Mouse (Mus musculus): ENCODE measurements at regions not wholly inside any gene's neighbourhood (a gene's known extent, or its start where the extent isn't known, plus 50 kb on each side); places are given as distances from the start of the nearest gene placed in this dataset.

- WGBS = 92% methylated on average over 3 of the region's 3 CpGs
- H3K9ac ChIP-seq (ENCODE audit: low read length) = no peak overlapping the region
- no peak overlapping the region for H3K27ac ChIP-seq (ENCODE audit: low read length)
- no peak overlapping the region for H3K4me2 ChIP-seq (ENCODE audit: low read depth, low read length)
- H3K27me3 ChIP-seq (ENCODE audit: control insufficient read depth, insufficient read depth, low read length) = no peaks in the 10 kb centered on the region
- no peaks in the 10 kb centered on the region for H3K9me3 ChIP-seq (replicated peaks; ENCODE audit: control insufficient read depth, low read length)
- no peak for ATAC-seq (replicated peaks; ENCODE audit: extremely low read depth, insufficient read depth, low FRiP score)
- no peak overlapping the region for H3K4me3 ChIP-seq (ENCODE audit: low read length)
- no peaks in the 10 kb centered on the region for H3K4me1 ChIP-seq (ENCODE audit: control insufficient read depth, insufficient read depth, low read length)
- no peaks in the 10 kb centered on the region for H3K36me3 ChIP-seq (ENCODE audit: control insufficient read depth, insufficient read depth)
Observed at GRCm38 (mm10) chr19:15851622-15852021, 95.5 kb downstream of the Psat1 start.

- Histone ChIP-seq H3K4me3 (ENCODE audit: low read length) (no peak overlapping the region), H3K36me3 (ENCODE audit: control insufficient read depth, insufficient read depth) (no peaks in the 10 kb centered on the region), H3K9me3 (replicated peaks; ENCODE audit: control insufficient read depth, low read length) (no peaks in the 10 kb centered on the region), H3K4me1 (ENCODE audit: control insufficient read depth, insufficient read depth, low read length) (no peaks in the 10 kb centered on the region), H3K9ac (ENCODE audit: low read length) (no peak overlapping the region), H3K4me2 (ENCODE audit: low read depth, low read length) (no peak overlapping the region), H3K27ac (ENCODE audit: low read length) (no peak overlapping the region), H3K27me3 (ENCODE audit: control insufficient read depth, insufficient read depth, low read length) (no peaks in the 10 kb centered on the region)
- 52% methylated on average over 2 of the region's 2 CpGs for WGBS
- ATAC-seq (replicated peaks; ENCODE audit: extremely low read depth, insufficient read depth, low FRiP score) = no peak
Observed at GRCm38 (mm10) chr19:15850722-15851121, 96.4 kb downstream of the Psat1 start.

- 80% methylated on average over 4 of the region's 4 CpGs for WGBS
- no peaks in the 10 kb centered on the region for H3K9me3 ChIP-seq (replicated peaks; ENCODE audit: control insufficient read depth, low read length)
- H3K36me3 ChIP-seq (ENCODE audit: control insufficient read depth, insufficient read depth) = no peaks in the 10 kb centered on the region
- no peak overlapping the region for H3K27ac ChIP-seq (ENCODE audit: low read length)
- no peaks in the 10 kb centered on the region for H3K4me1 ChIP-seq (ENCODE audit: control insufficient read depth, insufficient read depth, low read length)
- no peak overlapping the region for H3K9ac ChIP-seq (ENCODE audit: low read length)
- no peak overlapping the region for H3K4me2 ChIP-seq (ENCODE audit: low read depth, low read length)
- no peaks in the 10 kb centered on the region for H3K27me3 ChIP-seq (ENCODE audit: control insufficient read depth, insufficient read depth, low read length)
- H3K4me3 ChIP-seq (ENCODE audit: low read length) = no peak overlapping the region
- ATAC-seq (replicated peaks; ENCODE audit: extremely low read depth, insufficient read depth, low FRiP score) = no peak
Observed at GRCm38 (mm10) chr19:15849235-15849634, 97.9 kb downstream of the Psat1 start.

- Histone ChIP-seq H3K4me2 (ENCODE audit: low read depth, low read length) (no peak overlapping the region), H3K36me3 (ENCODE audit: control insufficient read depth, insufficient read depth) (no peaks in the 10 kb centered on the region), H3K9me3 (replicated peaks; ENCODE audit: control insufficient read depth, low read length) (no peaks in the 10 kb centered on the region), H3K9ac (ENCODE audit: low read length) (no peak overlapping the region), H3K4me3 (ENCODE audit: low read length) (no peak overlapping the region), H3K27ac (ENCODE audit: low read length) (no peak overlapping the region), H3K27me3 (ENCODE audit: control insufficient read depth, insufficient read depth, low read length) (no peaks in the 10 kb centered on the region), H3K4me1 (ENCODE audit: control insufficient read depth, insufficient read depth, low read length) (peaks cover 6% of the 10 kb centered on the region; the same call in 1 of the 2 replicates)
- WGBS = 43% methylated on average over 5 of the region's 5 CpGs
- ATAC-seq (replicated peaks; ENCODE audit: extremely low read depth, insufficient read depth, low FRiP score) = no peak
Observed at GRCm38 (mm10) chr19:15838327-15838726, 108.8 kb downstream of the Psat1 start.

- Histone ChIP-seq H3K36me3 (ENCODE audit: control insufficient read depth, insufficient read depth) (no peaks in the 10 kb centered on the region), H3K9me3 (replicated peaks; ENCODE audit: control insufficient read depth, low read length) (no peaks in the 10 kb centered on the region), H3K4me1 (ENCODE audit: control insufficient read depth, insufficient read depth, low read length) (peaks cover 6% of the 10 kb centered on the region; the same call in 1 of the 2 replicates), H3K9ac (ENCODE audit: low read length) (no peak overlapping the region), H3K27ac (ENCODE audit: low read length) (no peak overlapping the region), H3K4me2 (ENCODE audit: low read depth, low read length) (no peak overlapping the region), H3K4me3 (ENCODE audit: low read length) (no peak overlapping the region), H3K27me3 (ENCODE audit: control insufficient read depth, insufficient read depth, low read length) (no peaks in the 10 kb centered on the region)
- 24% methylated on average over 1 of the region's 1 CpGs for WGBS
- ATAC-seq (replicated peaks; ENCODE audit: extremely low read depth, insufficient read depth, low FRiP score) = peak; percentile 63; the same call in 1 of the 2 replicates
Observed at GRCm38 (mm10) chr19:15837715-15838175, 109.4 kb downstream of the Psat1 start.

GRCm38 (mm10) chr19:15836956-15837714 lies 110.0 kb downstream of the Psat1 start:
- 0 out of 2 replicates have a peak overlapping the region, but pooled peaks have one; percentile 17 for H3K4me2 ChIP-seq (ENCODE audit: low read depth, low read length)
- H3K9ac ChIP-seq (ENCODE audit: low read length) = no peak overlapping the region
- H3K27me3 ChIP-seq (ENCODE audit: control insufficient read depth, insufficient read depth, low read length) = no peaks in the 10 kb centered on the region
- no peaks in the 10 kb centered on the region for H3K9me3 ChIP-seq (replicated peaks; ENCODE audit: control insufficient read depth, low read length)
- peaks cover 6% of the 10 kb centered on the region; the same call in 1 of the 2 replicates for H3K4me1 ChIP-seq (ENCODE audit: control insufficient read depth, insufficient read depth, low read length)
- H3K4me3 ChIP-seq (ENCODE audit: low read length) = no peak overlapping the region
- no peak overlapping the region for H3K27ac ChIP-seq (ENCODE audit: low read length)
- WGBS = 18% methylated on average over 7 of the region's 7 CpGs
- no peaks in the 10 kb centered on the region for H3K36me3 ChIP-seq (ENCODE audit: control insufficient read depth, insufficient read depth)
- ATAC-seq (replicated peaks; ENCODE audit: extremely low read depth, insufficient read depth, low FRiP score) = no peak; the same call in 1 of the 2 replicates

GRCm38 (mm10) chr19:15836201-15836955 lies 110.8 kb downstream of the Psat1 start:
- no peaks in the 10 kb centered on the region for H3K9me3 ChIP-seq (replicated peaks; ENCODE audit: control insufficient read depth, low read length)
- peaks cover 6% of the 10 kb centered on the region; the same call in 1 of the 2 replicates for H3K4me1 ChIP-seq (ENCODE audit: control insufficient read depth, insufficient read depth, low read length)
- H3K36me3 ChIP-seq (ENCODE audit: control insufficient read depth, insufficient read depth) = no peaks in the 10 kb centered on the region
- no peak overlapping the region for H3K4me2 ChIP-seq (ENCODE audit: low read depth, low read length)
- no peaks in the 10 kb centered on the region for H3K27me3 ChIP-seq (ENCODE audit: control insufficient read depth, insufficient read depth, low read length)
- H3K4me3 ChIP-seq (ENCODE audit: low read length) = no peak overlapping the region
- ATAC-seq (replicated peaks; ENCODE audit: extremely low read depth, insufficient read depth, low FRiP score) = 0 out of 2 replicates have a peak, but pooled peaks have one; percentile 10
- H3K27ac ChIP-seq (ENCODE audit: low read length) = no peak overlapping the region; the same call in 1 of the 2 replicates
- H3K9ac ChIP-seq (ENCODE audit: low read length) = no peak overlapping the region
- WGBS = 53% methylated on average over 7 of the region's 7 CpGs

- Histone ChIP-seq H3K36me3 (ENCODE audit: control insufficient read depth, insufficient read depth) (no peaks in the 10 kb centered on the region), H3K27ac (ENCODE audit: low read length) (no peak overlapping the region)
- peak; percentile 60 for ATAC-seq (replicated peaks; ENCODE audit: extremely low read depth, insufficient read depth, low FRiP score)
Observed at GRCm38 (mm10) chr19:15830385-15830784, 116.8 kb downstream of the Psat1 start.

GRCm38 (mm10) chr19:15829158-15829557 lies 118.0 kb downstream of the Psat1 start:
- Histone ChIP-seq H3K9me3 (replicated peaks; ENCODE audit: control insufficient read depth, low read length) (no peaks in the 10 kb centered on the region), H3K36me3 (ENCODE audit: control insufficient read depth, insufficient read depth) (no peaks in the 10 kb centered on the region), H3K27me3 (ENCODE audit: control insufficient read depth, insufficient read depth, low read length) (no peaks in the 10 kb centered on the region), H3K4me1 (ENCODE audit: control insufficient read depth, insufficient read depth, low read length) (no peaks in the 10 kb centered on the region), H3K9ac (ENCODE audit: low read length) (no peak overlapping the region), H3K4me2 (ENCODE audit: low read depth, low read length) (no peak overlapping the region), H3K4me3 (ENCODE audit: low read length) (no peak overlapping the region), H3K27ac (ENCODE audit: low read length) (no peak overlapping the region)
- ATAC-seq (replicated peaks; ENCODE audit: extremely low read depth, insufficient read depth, low FRiP score) = 0 out of 2 replicates have a peak, but pooled peaks have one; percentile 19
- WGBS = 58% methylated on average over 5 of the region's 5 CpGs

More at GRCm38 (mm10) chr19:15830385-15830784, 116.8 kb downstream of the Psat1 start:
- Histone ChIP-seq H3K9ac (ENCODE audit: low read length) (no peak overlapping the region), H3K4me3 (ENCODE audit: low read length) (no peak overlapping the region), H3K4me2 (ENCODE audit: low read depth, low read length) (no peak overlapping the region), H3K9me3 (replicated peaks; ENCODE audit: control insufficient read depth, low read length) (no peaks in the 10 kb centered on the region), H3K4me1 (ENCODE audit: control insufficient read depth, insufficient read depth, low read length) (no peaks in the 10 kb centered on the region), H3K27me3 (ENCODE audit: control insufficient read depth, insufficient read depth, low read length) (no peaks in the 10 kb centered on the region)
